Mouse (Mus musculus) brain, embryonic 14.5 days (tissue): ENCODE measurements around the gene Bex1.

Experiments
- CTCF ChIP-seq: fragments of 200-500 bp; IDR thresholded peaks from 2 replicates; pipeline ENCODE4 v1.5.1; 2012; ENCODE audit warnings: inconsistent platforms, mild to moderate bottlenecking, moderate library complexity, borderline replicate concordance; ENCODE audit not compliant: insufficient read depth, insufficient read length; ENCODE audit errors: extremely low read depth
- POLR2A ChIP-seq: fragments of 200-500 bp; IDR thresholded peaks from 2 replicates; pipeline ENCODE4 v1.6.1; 2012; ENCODE audit warnings: mild to moderate bottlenecking, inconsistent platforms, borderline replicate concordance; ENCODE audit not compliant: poor library complexity, insufficient read depth, insufficient read length, severe bottlenecking; ENCODE audit errors: extremely low read depth

- no peak for TF ChIP-seq POLR2A
- TF ChIP-seq CTCF, result no peak
Measured at GRCm38 (mm10) chrX:136227768-136228167, 12.5 kb upstream of the Bex1 start.
